Mouse (Mus musculus) embryonic facial prominence, embryonic 11.5 days (tissue): ENCODE results near the gene Gm38431. TPM values are rescaled to one million over a fixed set of nuclear protein-coding genes. Genes with fewer than 3 reads are reported as not detected.

Experiments used
- ATAC-seq: fragments of 200-750 bp; cut with Nextera tagmentation; replicated peaks from 2 replicates; pipeline ENCODE4 v1.8.0; 2017; ENCODE audit warnings: low read depth; ENCODE audit not compliant: insufficient number of reproducible peaks, low FRiP score, low TSS enrichment
- DNase-seq: peaks from one replicate; pipeline ENCODE4 v3.0.0-alpha.2; 2015; ENCODE audit warnings: low spot score
- H3K27ac ChIP-seq: fragments of 300-500 bp; sonication (generic); replicated peaks from 2 replicates; pipeline ENCODE4 v1.5.1; 2014; ENCODE audit warnings: mild to moderate bottlenecking, low read depth, low read length, control low read depth
- H3K27me3 ChIP-seq: fragments of 300-500 bp; sonication (generic); 2 replicates; pipeline ENCODE4 v1.6.1; 2014; ENCODE audit warnings: mild to moderate bottlenecking, low read length, moderate library complexity, mixed read lengths; ENCODE audit not compliant: control insufficient read depth, insufficient read depth
- H3K36me3 ChIP-seq: fragments of 300-500 bp; sonication (generic); replicated peaks from 2 replicates; pipeline ENCODE4 v1.6.1; 2014; ENCODE audit warnings: low read depth, mild to moderate bottlenecking, low read length, moderate library complexity, mixed read lengths; ENCODE audit not compliant: control insufficient read depth, insufficient read depth
- H3K4me1 ChIP-seq: fragments of 300-500 bp; sonication (generic); 2 replicates; pipeline ENCODE4 v1.6.1; 2014; ENCODE audit warnings: low read length, mixed read lengths; ENCODE audit not compliant: control insufficient read depth, insufficient read depth
- H3K4me2 ChIP-seq: fragments of 300-500 bp; sonication (generic); 2 replicates; pipeline ENCODE4 v1.6.1; 2014; ENCODE audit warnings: low read depth, mild to moderate bottlenecking, control low read depth, low read length, moderate library complexity
- H3K4me3 ChIP-seq: fragments of 300-500 bp; sonication (generic); 2 replicates; pipeline ENCODE4 v1.5.1; 2014; ENCODE audit warnings: low read depth, low read length, control low read depth
- H3K9ac ChIP-seq: fragments of 300-500 bp; sonication (generic); replicated peaks from 2 replicates; pipeline ENCODE4 v1.6.1; 2014; ENCODE audit warnings: mild to moderate bottlenecking, control low read depth, low read length
- H3K9me3 ChIP-seq: fragments of 300-500 bp; sonication (generic); replicated peaks from 2 replicates; pipeline ENCODE4 v1.6.1; 2016; ENCODE audit warnings: mild to moderate bottlenecking, low read length, inconsistent platforms, mixed read lengths; ENCODE audit not compliant: control insufficient read depth
- WGBS: fragments of 180-500 bp; shearing (Covaris S2); extraction: QIAGEN DNeasy Blood & Tissue Kit; methylation state at CpG from one replicate; pipeline ENCODE4 v1.1.7; 2014; 5-methylcytosine and 5-hydroxymethylcytosine counted together
- polyA plus RNA-seq: library from polyadenylated mRNA; unstranded; fragments of >200 nt; fragmentation: Nextera tagmentation; extraction: Ambion mirVana; gene quantifications from 2 replicates; pipeline ENCODE4 v1.2.1, GENCODE M21; 2014

Gene Gm38431
- polyA plus RNA-seq, 1 experiment from 2014 or later, result 2.3 TPM

GRCm38 (mm10) chr9:21100447-21101161 is 8.8 kb upstream of the Gm38431 start:
- Histone ChIP-seq H3K9ac (peak overlapping the region; percentile 19; the same call in 1 of the 2 replicates), H3K27ac (no peak overlapping the region), H3K4me3 (no peak overlapping the region), H3K4me1 (no peaks in the 10 kb centered on the region), H3K27me3 (no peaks in the 10 kb centered on the region), H3K4me2 (no peak overlapping the region), H3K36me3 (no peaks in the 10 kb centered on the region), H3K9me3 (no peaks in the 10 kb centered on the region)
- 47% methylated on average over 15 of the region's 15 CpGs for WGBS
- no peak for DNase-seq
- ATAC-seq, result no peak

GRCm38 (mm10) chr9:21097793-21098192 is 6.0 kb upstream of the Gm38431 start:
- no peak overlapping the region for H3K4me2 ChIP-seq
- H3K27me3 ChIP-seq, result no peaks in the 10 kb centered on the region
- H3K36me3 ChIP-seq, result no peaks in the 10 kb centered on the region; the same call in 1 of the 2 replicates
- no peak for DNase-seq
- H3K9me3 ChIP-seq, result no peaks in the 10 kb centered on the region
- H3K9ac ChIP-seq, result no peak overlapping the region
- no peaks in the 10 kb centered on the region for H3K4me1 ChIP-seq
- no peak overlapping the region for H3K27ac ChIP-seq
- ATAC-seq, result no peak
- no peak overlapping the region for H3K4me3 ChIP-seq
- WGBS, result 84% methylated on average over 8 of the region's 8 CpGs

DNA sequence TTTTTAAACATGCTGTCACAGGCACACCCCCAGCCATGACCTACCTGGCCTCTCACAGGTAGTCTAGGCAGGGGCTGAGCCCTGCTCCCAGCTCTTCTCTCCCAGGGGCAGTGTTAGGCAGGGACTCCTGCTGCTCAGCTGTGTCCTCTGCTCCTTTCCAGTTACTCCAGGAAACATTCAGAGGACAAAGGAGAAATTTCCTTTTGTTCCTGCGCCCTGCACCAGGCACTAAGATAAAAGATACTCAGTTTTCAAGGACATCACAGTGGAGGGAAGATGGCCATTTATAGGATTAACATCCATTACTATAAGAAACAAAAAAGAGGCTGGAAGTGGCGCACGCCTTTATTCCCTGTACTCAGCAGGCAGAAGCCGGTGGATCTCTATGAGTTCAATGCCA is 4.2 kb upstream of the Gm38431 start:
- no peaks in the 10 kb centered on the region for H3K27me3 ChIP-seq
- no peak for DNase-seq
- no peaks in the 10 kb centered on the region for H3K4me1 ChIP-seq
- WGBS, result 87% methylated on average over 4 of the region's 4 CpGs
- no peak overlapping the region for H3K4me2 ChIP-seq
- ATAC-seq, result no peak
- no peaks in the 10 kb centered on the region; the same call in 1 of the 2 replicates for H3K36me3 ChIP-seq
- H3K4me3 ChIP-seq, result no peak overlapping the region
- no peak overlapping the region for H3K9ac ChIP-seq
- no peak overlapping the region for H3K27ac ChIP-seq
- no peaks in the 10 kb centered on the region for H3K9me3 ChIP-seq

DNA sequence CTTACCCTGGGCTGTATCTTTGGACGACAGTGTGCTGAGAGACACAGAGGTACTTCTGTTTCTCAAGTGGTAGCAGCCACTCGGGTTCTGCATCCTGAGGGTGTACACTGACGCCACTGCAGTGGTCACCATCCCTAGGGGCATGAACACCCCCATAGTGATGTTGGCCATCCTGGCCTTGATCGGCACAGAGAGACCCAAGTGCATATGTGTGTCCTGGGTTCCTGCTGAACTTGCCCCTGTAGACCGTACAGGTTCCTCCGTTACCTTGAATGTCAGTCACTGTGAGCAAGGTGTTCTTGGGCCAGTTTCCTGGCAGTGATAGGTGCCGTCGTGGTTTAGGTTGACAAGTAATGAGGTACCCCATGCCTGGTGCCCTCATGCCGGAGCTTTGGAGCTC is 1.6 kb upstream of the Gm38431 start:
- no peak overlapping the region for H3K4me3 ChIP-seq
- H3K9ac ChIP-seq, result no peak overlapping the region
- no peak overlapping the region for H3K27ac ChIP-seq
- no peak for ATAC-seq
- 92% methylated on average over 9 of the region's 9 CpGs for WGBS
- H3K36me3 ChIP-seq, result peaks cover 7% of the 10 kb centered on the region
- no peaks in the 10 kb centered on the region for H3K27me3 ChIP-seq
- H3K4me2 ChIP-seq, result no peak overlapping the region
- DNase-seq, result no peak
- H3K9me3 ChIP-seq, result no peaks in the 10 kb centered on the region
- no peaks in the 10 kb centered on the region; the same call in 1 of the 2 replicates for H3K4me1 ChIP-seq

DNA sequence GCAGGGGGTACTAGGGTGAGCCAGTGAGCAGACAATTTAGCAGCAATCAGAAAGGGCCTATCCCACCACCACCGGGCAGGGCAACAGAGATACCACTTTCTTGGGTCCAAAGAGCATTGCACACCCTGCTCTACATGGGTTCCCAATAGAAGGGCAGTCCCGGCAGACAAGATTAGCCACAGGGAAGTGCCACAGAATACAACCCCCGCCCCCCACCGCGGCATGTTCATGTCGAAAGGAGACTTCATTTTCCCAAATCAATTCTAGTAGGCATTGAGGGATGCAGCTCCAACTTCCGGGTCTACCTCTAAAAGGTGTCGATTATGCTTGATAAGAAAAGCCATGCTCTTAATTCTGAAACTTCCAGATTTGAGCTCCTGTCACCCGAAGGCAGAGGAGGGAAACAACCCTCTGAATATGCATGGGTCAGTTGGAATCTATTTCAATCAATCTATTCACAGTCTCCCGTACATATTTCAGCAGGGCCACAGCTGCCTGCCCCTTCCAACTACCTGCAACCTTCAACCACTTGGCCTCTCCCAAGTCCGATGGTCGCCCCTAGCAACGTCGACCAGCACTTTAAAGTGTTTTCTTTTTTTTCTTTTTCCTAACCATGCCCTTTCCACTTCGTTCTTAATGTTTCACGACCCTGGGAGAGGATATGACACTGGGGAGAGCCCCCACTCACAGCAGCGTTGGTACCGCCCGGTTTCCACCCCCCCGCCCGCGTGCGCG is 658 bp downstream of the Gm38431 start:
- H3K9ac ChIP-seq, result peak overlapping the region; percentile 74

DNA sequence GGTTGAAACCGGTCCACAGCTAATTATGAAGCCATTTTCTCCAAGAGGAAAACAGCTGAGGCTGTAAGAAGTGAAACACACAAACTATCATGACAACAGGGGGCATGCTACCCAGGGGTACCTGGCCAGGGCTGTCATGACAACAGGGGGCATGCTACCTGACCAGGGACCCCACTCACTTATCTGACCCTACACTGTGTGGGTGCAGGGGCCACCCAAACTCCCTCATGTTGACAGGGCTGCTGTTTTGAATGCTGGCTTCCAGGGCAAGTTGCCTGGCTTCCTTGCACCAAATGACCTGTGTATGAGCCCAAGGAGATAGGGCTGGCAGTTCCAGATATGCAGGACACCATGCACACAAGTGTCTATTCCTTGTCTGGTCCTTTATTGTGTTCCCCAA is 1.3 kb downstream of the Gm38431 start:
- ATAC-seq (no peak), DNase-seq (no peak)
- Histone ChIP-seq H3K9me3 (no peaks in the 10 kb centered on the region), H3K9ac (peak overlapping the region; percentile 74; the same call in 1 of the 2 replicates), H3K4me1 (no peaks in the 10 kb centered on the region; the same call in 1 of the 2 replicates), H3K27me3 (no peaks in the 10 kb centered on the region), H3K27ac (no peak overlapping the region), H3K36me3 (peaks cover 18% of the 10 kb centered on the region), H3K4me3 (peak overlapping the region; percentile 60), H3K4me2 (peak overlapping the region; percentile 66)
- WGBS, result 96% methylated on average over 1 of the region's 1 CpGs

More for the DNA sequence above, 658 bp downstream of the Gm38431 start:
- no peaks in the 10 kb centered on the region; the same call in 1 of the 2 replicates for H3K4me1 ChIP-seq
- H3K4me3 ChIP-seq, result peak overlapping the region; percentile 60
- H3K27me3 ChIP-seq, result no peaks in the 10 kb centered on the region
- ATAC-seq, result peak; percentile 31
- 3% methylated on average over 24 of the region's 24 CpGs for WGBS
- no peak for DNase-seq
- peaks cover 16% of the 10 kb centered on the region for H3K36me3 ChIP-seq
- peak overlapping the region; percentile 66 for H3K4me2 ChIP-seq
- no peaks in the 10 kb centered on the region for H3K9me3 ChIP-seq
- peak overlapping the region; percentile 68 for H3K27ac ChIP-seq

DNA sequence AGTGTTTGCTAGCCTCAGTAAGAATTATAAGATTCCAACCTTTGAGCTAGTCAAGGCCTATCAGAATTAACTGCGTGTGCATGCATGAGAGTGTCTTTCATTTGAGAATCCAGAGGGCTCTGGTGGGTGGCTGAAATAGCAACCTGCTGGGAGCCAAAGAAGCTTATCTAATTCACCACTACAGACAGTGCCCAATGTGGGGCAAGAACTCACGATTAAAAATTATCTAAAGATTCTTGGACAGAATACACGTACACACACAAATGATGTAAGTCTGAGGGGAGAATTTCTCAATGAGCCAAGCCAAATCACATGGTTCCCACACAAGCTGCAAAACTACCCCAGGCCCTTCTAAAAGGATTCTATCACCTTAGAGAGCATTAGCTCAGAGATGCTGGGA is 8.5 kb downstream of the Gm38431 start:
- Histone ChIP-seq H3K36me3 (peaks cover 45% of the 10 kb centered on the region), H3K4me1 (no peaks in the 10 kb centered on the region), H3K4me3 (no peak overlapping the region), H3K9ac (no peak overlapping the region), H3K9me3 (no peaks in the 10 kb centered on the region), H3K27ac (no peak overlapping the region), H3K4me2 (no peak overlapping the region), H3K27me3 (no peaks in the 10 kb centered on the region)
- 93% methylated on average over 3 of the region's 3 CpGs for WGBS
- ATAC-seq (no peak), DNase-seq (no peak)

GRCm38 (mm10) chr9:21081127-21081526 is 10.7 kb downstream of the Gm38431 start:
- Histone ChIP-seq H3K27ac (no peak overlapping the region), H3K4me2 (no peak overlapping the region), H3K27me3 (no peaks in the 10 kb centered on the region), H3K4me1 (no peaks in the 10 kb centered on the region), H3K36me3 (peaks cover 47% of the 10 kb centered on the region), H3K4me3 (no peak overlapping the region), H3K9me3 (no peaks in the 10 kb centered on the region), H3K9ac (no peak overlapping the region)
- WGBS, result 95% methylated on average over 9 of the region's 9 CpGs
- ATAC-seq (no peak), DNase-seq (no peak)
